Mouse (Mus musculus): ENCODE data around the gene Esrrg. TPM values are rescaled to one million over a fixed set of nuclear protein-coding genes. Genes with fewer than 3 reads are reported as not detected.

Gene Esrrg
- polyA plus RNA-seq, 1 experiment from 2014 or later, result 14.6 TPM

- H3K36me3 ChIP-seq (ENCODE audit: control insufficient read depth, insufficient read depth, low read length), result no peaks in the 10 kb centered on the region
- no peak overlapping the region for H3K9ac ChIP-seq (ENCODE audit: low read depth, low read length)
- no peaks in the 10 kb centered on the region for H3K4me1 ChIP-seq (replicated peaks; ENCODE audit: control insufficient read depth, insufficient read depth, low read length)
- DNase-seq (ENCODE audit: low spot score) (no peak), ATAC-seq (ENCODE audit: low FRiP score) (no peak)
- H3K27me3 ChIP-seq (ENCODE audit: control insufficient read depth, insufficient read depth, low read length), result no peaks in the 10 kb centered on the region
- no peaks in the 10 kb centered on the region for H3K9me3 ChIP-seq (ENCODE audit: control insufficient read depth, low read length)
- H3K4me2 ChIP-seq (replicated peaks; ENCODE audit: low read depth, low read length), result no peak overlapping the region
- H3K4me3 ChIP-seq (ENCODE audit: low read depth, low read length), result no peak overlapping the region
- H3K27ac ChIP-seq (ENCODE audit: low read depth, low read length), result no peak overlapping the region
- 89% methylated on average over 12 of the region's 12 CpGs for WGBS
Observed at GRCm38 (mm10) chr1:187740531-187740930, 131.9 kb downstream of the Esrrg start.

- H3K4me3 ChIP-seq (ENCODE audit: low read depth, low read length), result no peak overlapping the region
- no peaks in the 10 kb centered on the region for H3K36me3 ChIP-seq (ENCODE audit: control insufficient read depth, insufficient read depth, low read length)
- 90% methylated on average over 7 of the region's 7 CpGs for WGBS
- H3K4me2 ChIP-seq (replicated peaks; ENCODE audit: low read depth, low read length), result no peak overlapping the region
- ATAC-seq (ENCODE audit: low FRiP score) (no peak), DNase-seq (ENCODE audit: low spot score) (no peak)
- no peaks in the 10 kb centered on the region for H3K9me3 ChIP-seq (ENCODE audit: control insufficient read depth, low read length)
- no peak overlapping the region for H3K27ac ChIP-seq (ENCODE audit: low read depth, low read length)
- H3K27me3 ChIP-seq (ENCODE audit: control insufficient read depth, insufficient read depth, low read length), result no peaks in the 10 kb centered on the region
- H3K4me1 ChIP-seq (replicated peaks; ENCODE audit: control insufficient read depth, insufficient read depth, low read length), result no peaks in the 10 kb centered on the region
- no peak overlapping the region for H3K9ac ChIP-seq (ENCODE audit: low read depth, low read length)
Observed at GRCm38 (mm10) chr1:187741306-187741705, 132.7 kb downstream of the Esrrg start.

- H3K4me2 ChIP-seq (replicated peaks; ENCODE audit: low read depth, low read length), result no peak overlapping the region
- no peaks in the 10 kb centered on the region for H3K9me3 ChIP-seq (ENCODE audit: control insufficient read depth, low read length)
- H3K9ac ChIP-seq (ENCODE audit: low read depth, low read length), result no peak overlapping the region
- no peaks in the 10 kb centered on the region for H3K36me3 ChIP-seq (ENCODE audit: control insufficient read depth, insufficient read depth, low read length)
- no peak for ATAC-seq (ENCODE audit: low FRiP score)
- no peak overlapping the region for H3K27ac ChIP-seq (ENCODE audit: low read depth, low read length)
- no peaks in the 10 kb centered on the region for H3K27me3 ChIP-seq (ENCODE audit: control insufficient read depth, insufficient read depth, low read length)
- no peak overlapping the region for H3K4me3 ChIP-seq (ENCODE audit: low read depth, low read length)
- H3K4me1 ChIP-seq (replicated peaks; ENCODE audit: control insufficient read depth, insufficient read depth, low read length), result no peaks in the 10 kb centered on the region
- no peak for DNase-seq (ENCODE audit: low spot score)
- WGBS, result 82% methylated on average over 8 of the region's 8 CpGs
Observed at GRCm38 (mm10) chr1:187742071-187742470, 133.5 kb downstream of the Esrrg start.

GRCm38 (mm10) chr1:187749294-187749693 is 140.7 kb downstream of the Esrrg start:
- no peak overlapping the region for H3K4me3 ChIP-seq (ENCODE audit: low read depth, low read length)
- no peak overlapping the region for H3K27ac ChIP-seq (ENCODE audit: low read depth, low read length)
- 92% methylated on average over 3 of the region's 3 CpGs for WGBS
- ATAC-seq (ENCODE audit: low FRiP score) (no peak), DNase-seq (ENCODE audit: low spot score) (no peak)
- H3K27me3 ChIP-seq (ENCODE audit: control insufficient read depth, insufficient read depth, low read length), result no peaks in the 10 kb centered on the region
- H3K4me2 ChIP-seq (replicated peaks; ENCODE audit: low read depth, low read length), result no peak overlapping the region
- H3K9me3 ChIP-seq (ENCODE audit: control insufficient read depth, low read length), result no peaks in the 10 kb centered on the region
- H3K9ac ChIP-seq (ENCODE audit: low read depth, low read length), result no peak overlapping the region
- no peaks in the 10 kb centered on the region for H3K4me1 ChIP-seq (replicated peaks; ENCODE audit: control insufficient read depth, insufficient read depth, low read length)
- H3K36me3 ChIP-seq (ENCODE audit: control insufficient read depth, insufficient read depth, low read length), result no peaks in the 10 kb centered on the region

GRCm38 (mm10) chr1:187749931-187750330 is 141.3 kb downstream of the Esrrg start:
- H3K9ac ChIP-seq (ENCODE audit: low read depth, low read length), result no peak overlapping the region
- no peak overlapping the region for H3K27ac ChIP-seq (ENCODE audit: low read depth, low read length)
- H3K4me3 ChIP-seq (ENCODE audit: low read depth, low read length), result no peak overlapping the region
- ATAC-seq (ENCODE audit: low FRiP score), result no peak
- H3K36me3 ChIP-seq (ENCODE audit: control insufficient read depth, insufficient read depth, low read length), result no peaks in the 10 kb centered on the region
- no peaks in the 10 kb centered on the region for H3K9me3 ChIP-seq (ENCODE audit: control insufficient read depth, low read length)
- DNase-seq (ENCODE audit: low spot score), result no peak
- H3K4me2 ChIP-seq (replicated peaks; ENCODE audit: low read depth, low read length), result no peak overlapping the region
- no peaks in the 10 kb centered on the region for H3K27me3 ChIP-seq (ENCODE audit: control insufficient read depth, insufficient read depth, low read length)
- H3K4me1 ChIP-seq (replicated peaks; ENCODE audit: control insufficient read depth, insufficient read depth, low read length), result no peaks in the 10 kb centered on the region
- 67% methylated on average over 5 of the region's 5 CpGs for WGBS

- H3K27me3 ChIP-seq (ENCODE audit: control insufficient read depth, insufficient read depth, low read length), result no peaks in the 10 kb centered on the region
- H3K9me3 ChIP-seq (ENCODE audit: control insufficient read depth, low read length), result no peaks in the 10 kb centered on the region
- no peaks in the 10 kb centered on the region for H3K4me1 ChIP-seq (replicated peaks; ENCODE audit: control insufficient read depth, insufficient read depth, low read length)
- no peaks in the 10 kb centered on the region for H3K36me3 ChIP-seq (ENCODE audit: control insufficient read depth, insufficient read depth, low read length)
- WGBS, result 91% methylated on average over 13 of the region's 13 CpGs
- DNase-seq (ENCODE audit: low spot score), result no peak
- no peak overlapping the region for H3K9ac ChIP-seq (ENCODE audit: low read depth, low read length)
- H3K27ac ChIP-seq (ENCODE audit: low read depth, low read length), result no peak overlapping the region
- ATAC-seq (ENCODE audit: low FRiP score), result no peak
- no peak overlapping the region for H3K4me2 ChIP-seq (replicated peaks; ENCODE audit: low read depth, low read length)
- H3K4me3 ChIP-seq (ENCODE audit: low read depth, low read length), result no peak overlapping the region
Observed at GRCm38 (mm10) chr1:187755528-187755927, 146.9 kb downstream of the Esrrg start.

GRCm38 (mm10) chr1:187757981-187758380 is 149.4 kb downstream of the Esrrg start:
- no peak overlapping the region for H3K4me2 ChIP-seq (replicated peaks; ENCODE audit: low read depth, low read length)
- no peaks in the 10 kb centered on the region for H3K27me3 ChIP-seq (ENCODE audit: control insufficient read depth, insufficient read depth, low read length)
- no peak overlapping the region for H3K27ac ChIP-seq (ENCODE audit: low read depth, low read length)
- no peak overlapping the region for H3K9ac ChIP-seq (ENCODE audit: low read depth, low read length)
- H3K9me3 ChIP-seq (ENCODE audit: control insufficient read depth, low read length), result no peaks in the 10 kb centered on the region
- H3K4me3 ChIP-seq (ENCODE audit: low read depth, low read length), result no peak overlapping the region
- H3K36me3 ChIP-seq (ENCODE audit: control insufficient read depth, insufficient read depth, low read length), result no peaks in the 10 kb centered on the region
- DNase-seq (ENCODE audit: low spot score), result no peak
- H3K4me1 ChIP-seq (replicated peaks; ENCODE audit: control insufficient read depth, insufficient read depth, low read length), result no peaks in the 10 kb centered on the region
- ATAC-seq (ENCODE audit: low FRiP score), result no peak
- WGBS, result 93% methylated on average over 1 of the region's 1 CpGs

- H3K4me1 ChIP-seq (replicated peaks; ENCODE audit: control insufficient read depth, insufficient read depth, low read length), result no peaks in the 10 kb centered on the region
- no peaks in the 10 kb centered on the region for H3K27me3 ChIP-seq (ENCODE audit: control insufficient read depth, insufficient read depth, low read length)
- no peak overlapping the region for H3K4me3 ChIP-seq (ENCODE audit: low read depth, low read length)
- H3K36me3 ChIP-seq (ENCODE audit: control insufficient read depth, insufficient read depth, low read length), result no peaks in the 10 kb centered on the region
- H3K9ac ChIP-seq (ENCODE audit: low read depth, low read length), result no peak overlapping the region
- H3K4me2 ChIP-seq (replicated peaks; ENCODE audit: low read depth, low read length), result no peak overlapping the region
- WGBS, result 78% methylated on average over 3 of the region's 3 CpGs
- ATAC-seq (ENCODE audit: low FRiP score) (no peak), DNase-seq (ENCODE audit: low spot score) (no peak)
- no peaks in the 10 kb centered on the region for H3K9me3 ChIP-seq (ENCODE audit: control insufficient read depth, low read length)
- H3K27ac ChIP-seq (ENCODE audit: low read depth, low read length), result no peak overlapping the region
Observed at GRCm38 (mm10) chr1:187758546-187758945, 150.0 kb downstream of the Esrrg start.

- H3K27me3 ChIP-seq (ENCODE audit: control insufficient read depth, insufficient read depth, low read length), result no peaks in the 10 kb centered on the region
- ATAC-seq (ENCODE audit: low FRiP score), result no peak
- 86% methylated on average over 3 of the region's 3 CpGs for WGBS
- no peak for DNase-seq (ENCODE audit: low spot score)
- H3K9me3 ChIP-seq (ENCODE audit: control insufficient read depth, low read length), result no peaks in the 10 kb centered on the region
- H3K27ac ChIP-seq (ENCODE audit: low read depth, low read length), result no peak overlapping the region
- H3K36me3 ChIP-seq (ENCODE audit: control insufficient read depth, insufficient read depth, low read length), result no peaks in the 10 kb centered on the region
- H3K4me1 ChIP-seq (replicated peaks; ENCODE audit: control insufficient read depth, insufficient read depth, low read length), result no peaks in the 10 kb centered on the region
- no peak overlapping the region for H3K4me3 ChIP-seq (ENCODE audit: low read depth, low read length)
- H3K4me2 ChIP-seq (replicated peaks; ENCODE audit: low read depth, low read length), result no peak overlapping the region
- H3K9ac ChIP-seq (ENCODE audit: low read depth, low read length), result no peak overlapping the region
Observed at GRCm38 (mm10) chr1:187759536-187759935, 150.9 kb downstream of the Esrrg start.

Data from hindbrain, embryonic 11.5 days (tissue).